Mouse (Mus musculus) forebrain, embryonic 15.5 days (tissue): ENCODE measurements around the gene Kcnj5. TPM values are rescaled to one million over a fixed set of nuclear protein-coding genes. Genes with fewer than 3 reads are reported as not detected.

Experiments used
- polyA plus RNA-seq: library from polyadenylated mRNA; unstranded; fragments of >200 nt; fragmentation: Nextera tagmentation; extraction: Ambion mirVana; gene quantifications from 2 replicates; pipeline ENCODE4 v1.2.1, GENCODE M21; 2015

Kcnj5 gene
- polyA plus RNA-seq, 1 experiment from 2014 or later: 0.75 TPM

Other genes starting within 250 kb of the Kcnj5 start
- 12.1 and 12.3 TPM in 2 replicates for gene Arhgap32, start 228.2 kb downstream of the Kcnj5 start, polyA plus RNA-seq
- gene Kcnj1, start 28.1 kb upstream of the Kcnj5 start, polyA plus RNA-seq: not detected in 2 replicates
- gene Fli1, start 198.5 kb upstream of the Kcnj5 start, polyA plus RNA-seq: 6.1 and 6.2 TPM in 2 replicates